Mouse (Mus musculus) cerebellum, adult 11 months (tissue): Measurements from ENCODE around the gene Mtg1.
A peak's percentile ranks its signal among the peaks of the same experiment; 100 is the strongest.

Experiments used
- DNase-seq: peaks from one replicate; pipeline ENCODE4 v3.0.0; 2022

Mtg1 gene

DNA sequence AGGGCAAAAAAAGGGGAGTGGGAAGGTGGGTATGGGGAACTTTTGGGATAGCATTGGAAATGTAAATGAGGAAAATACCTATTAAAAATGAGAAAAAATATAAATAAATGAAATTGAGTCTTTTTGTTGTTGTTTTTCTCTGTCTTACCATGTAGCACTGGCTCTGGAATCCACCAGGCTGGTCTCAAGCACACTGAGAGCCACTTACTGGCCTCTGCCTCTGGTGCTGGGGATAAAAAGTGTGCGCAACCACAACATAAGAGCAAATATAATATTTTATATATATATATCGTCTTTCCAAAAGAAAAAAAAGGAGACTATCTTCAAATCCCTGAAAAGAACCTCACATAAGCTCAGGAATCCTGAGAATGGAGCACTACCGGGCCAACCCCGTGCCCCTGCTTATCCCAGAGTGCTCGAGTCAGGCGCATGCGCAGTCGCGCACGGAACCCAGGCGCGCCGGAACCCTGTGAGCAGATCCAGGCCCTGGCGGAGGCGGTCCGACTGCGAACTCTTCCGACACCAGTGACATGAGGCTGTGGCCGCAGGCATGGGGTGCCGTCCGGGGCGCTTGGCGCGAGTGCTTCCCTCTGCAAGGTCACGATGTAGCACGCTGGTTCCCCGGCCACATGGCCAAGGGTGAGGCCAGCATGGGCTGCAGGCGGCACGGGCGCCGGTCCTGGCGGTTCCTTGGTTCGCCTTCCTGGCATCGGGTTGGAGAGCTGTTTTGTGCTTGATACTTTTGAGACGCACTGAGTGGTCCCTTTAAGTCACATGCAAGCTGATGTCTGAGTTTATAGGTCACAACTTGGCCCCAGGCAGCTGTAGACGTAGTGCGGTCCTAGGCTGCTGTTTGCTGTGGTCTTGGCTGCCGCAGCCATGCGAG is at the start of gene Mtg1:
Mtg1 (plus strand) TSS at position 430 of the 886 bp plus-strand sequence.
- DNase-seq: peak; percentile 97

DNA sequence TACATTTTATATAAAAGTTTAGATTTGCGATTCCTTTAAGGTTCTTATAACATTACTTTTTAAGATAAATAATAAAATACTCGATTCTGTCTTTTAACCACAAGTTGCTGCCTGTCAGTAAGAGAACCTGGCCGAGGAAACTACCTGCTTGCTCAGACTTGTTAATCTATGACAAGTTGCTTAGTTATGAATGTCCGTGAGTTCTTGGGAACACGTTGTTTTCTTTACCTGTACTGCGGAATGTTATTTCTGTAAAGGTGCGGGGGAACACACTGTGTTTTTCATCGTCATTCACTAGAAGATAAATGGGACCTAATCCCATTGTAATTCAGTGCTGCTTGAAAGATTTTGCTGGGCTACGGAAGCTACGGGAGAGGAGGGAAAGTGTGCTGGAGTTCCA is 46.8 kb upstream of the Mtg1 start:
- DNase-seq: no peak

DNA sequence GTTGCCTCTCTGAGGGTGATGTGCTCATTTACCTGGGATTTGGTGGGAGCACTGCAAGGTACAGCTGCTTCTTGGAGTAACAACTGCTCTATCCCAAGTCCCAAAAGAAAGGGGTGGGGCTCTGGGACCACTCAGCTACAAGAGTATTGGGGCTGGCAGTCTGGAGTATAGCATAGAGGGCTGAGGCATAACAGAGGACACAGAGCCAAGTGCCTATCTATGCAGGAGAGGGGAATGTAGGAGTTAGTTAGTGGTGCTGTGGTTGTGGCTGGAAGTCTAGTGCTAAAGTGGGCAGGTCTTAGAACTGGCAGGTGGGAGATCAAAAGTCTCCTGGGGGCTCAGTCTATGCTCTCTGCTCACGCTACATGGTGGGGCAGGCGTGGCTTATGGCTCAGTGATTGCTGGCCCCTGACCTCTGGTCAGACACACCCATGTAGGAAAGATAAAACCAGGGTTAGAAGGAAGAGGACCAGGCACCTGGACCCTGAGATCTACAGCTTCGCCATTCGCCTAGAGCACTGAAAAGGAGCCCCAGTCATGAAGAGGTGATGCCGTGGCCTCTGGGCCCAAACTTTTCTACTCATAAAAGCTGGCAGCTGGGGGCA is 44.3 kb upstream of the Mtg1 start, which contains the start of gene Prap1:
Prap1 (plus strand) TSS at position 472 of the 605 bp plus-strand sequence.
- no peak for DNase-seq

DNA sequence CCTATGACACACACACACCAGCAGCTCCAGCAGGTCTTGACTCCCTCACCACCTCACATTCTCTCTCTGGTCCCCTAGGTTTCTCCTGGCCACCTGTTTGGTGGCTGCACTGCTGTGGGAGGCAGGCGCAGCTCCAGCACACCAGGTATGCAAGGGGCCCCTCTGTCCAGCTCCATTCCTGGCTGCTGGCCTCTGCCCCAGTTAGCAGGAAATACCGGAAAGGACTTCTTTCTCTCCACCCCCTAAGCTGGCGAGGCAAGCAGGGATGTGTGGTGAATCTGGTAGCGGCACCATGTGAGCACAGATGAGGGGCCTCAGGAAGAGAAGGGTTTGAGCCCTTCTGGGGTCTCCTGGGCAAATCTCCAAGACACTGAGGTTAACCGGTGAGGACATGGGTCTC is 42.4 kb upstream of the Mtg1 start:
- no peak for DNase-seq

DNA sequence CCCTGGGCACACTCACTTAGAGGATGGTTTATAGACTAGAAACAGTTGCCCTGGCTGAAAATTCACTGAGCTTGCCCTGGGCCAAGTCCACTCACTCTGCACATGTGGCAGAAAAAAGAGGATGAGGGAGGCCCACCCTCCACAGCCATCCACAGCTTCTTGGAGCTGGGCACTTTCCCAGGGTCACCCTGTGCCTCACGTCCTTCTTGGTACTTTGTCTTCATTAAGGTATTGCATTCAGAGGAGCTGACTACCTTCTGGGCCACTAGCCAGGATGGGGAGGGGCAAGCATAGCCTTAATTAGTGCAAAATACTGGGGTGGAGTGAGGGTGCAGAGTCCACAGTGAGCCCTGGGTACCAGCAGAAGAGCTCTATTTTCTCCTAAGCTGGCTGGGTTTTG is 41.8 kb upstream of the Mtg1 start:
- no peak for DNase-seq

DNA sequence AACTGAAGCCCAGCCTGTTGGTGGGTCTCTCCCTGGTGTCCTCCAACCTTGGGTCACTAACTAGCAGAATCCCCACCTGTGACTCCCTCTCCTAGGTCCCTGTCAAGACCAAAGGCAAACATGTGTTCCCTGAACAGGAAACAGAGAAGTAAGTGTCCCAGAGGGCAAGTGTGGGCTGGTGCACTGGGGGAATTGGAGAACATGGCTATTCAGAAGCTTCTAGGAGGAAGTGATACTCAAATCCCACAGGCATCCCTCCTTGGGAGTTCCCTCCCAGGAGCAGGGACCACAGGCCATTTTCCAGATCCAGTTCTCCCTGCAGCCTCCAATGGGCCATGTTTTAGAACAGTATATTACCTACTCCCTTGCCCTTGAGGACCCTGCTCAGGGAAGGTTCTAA is 41.3 kb upstream of the Mtg1 start:
- DNase-seq: no peak

DNA sequence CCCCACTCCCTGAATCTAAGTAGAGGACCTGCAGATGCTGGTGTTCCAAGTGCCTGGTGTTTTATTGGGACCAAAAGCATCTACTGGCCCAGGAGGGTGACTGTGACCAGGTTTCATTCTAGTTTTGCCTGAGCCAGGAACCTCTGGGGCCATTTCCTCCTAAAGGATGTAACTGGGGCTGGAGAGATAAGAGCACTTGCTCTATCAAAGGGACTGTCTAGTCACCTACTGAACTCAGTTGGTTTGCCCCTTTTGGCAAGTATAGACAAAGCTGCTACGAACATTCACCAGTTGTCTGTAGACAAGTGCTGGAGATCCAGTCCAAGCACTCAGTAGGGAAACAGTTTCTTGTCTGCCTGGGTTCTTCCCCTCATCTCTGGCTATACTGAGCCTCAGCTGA is 38.9 kb upstream of the Mtg1 start:
- DNase-seq: no peak

DNA sequence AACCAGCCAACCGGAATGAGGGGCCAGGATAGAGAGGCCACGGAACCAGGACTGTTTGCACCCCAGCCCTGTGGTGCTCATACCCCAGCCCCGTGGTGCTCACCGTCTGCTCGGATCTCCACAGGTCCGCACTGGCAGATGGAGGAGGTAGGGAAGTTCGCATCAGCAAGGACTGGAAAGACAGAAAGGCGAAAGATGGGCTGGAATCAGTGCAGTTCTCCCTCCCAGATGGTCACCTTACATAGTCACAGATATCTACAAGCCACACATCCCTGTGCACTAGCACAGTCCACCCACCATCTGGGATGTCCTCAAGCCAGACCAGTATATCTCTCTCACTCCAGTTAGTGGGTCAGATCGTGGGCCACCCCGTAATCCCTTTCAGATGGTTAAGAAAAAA is 35.9 kb upstream of the Mtg1 start:
- DNase-seq: peak; percentile 29

DNA sequence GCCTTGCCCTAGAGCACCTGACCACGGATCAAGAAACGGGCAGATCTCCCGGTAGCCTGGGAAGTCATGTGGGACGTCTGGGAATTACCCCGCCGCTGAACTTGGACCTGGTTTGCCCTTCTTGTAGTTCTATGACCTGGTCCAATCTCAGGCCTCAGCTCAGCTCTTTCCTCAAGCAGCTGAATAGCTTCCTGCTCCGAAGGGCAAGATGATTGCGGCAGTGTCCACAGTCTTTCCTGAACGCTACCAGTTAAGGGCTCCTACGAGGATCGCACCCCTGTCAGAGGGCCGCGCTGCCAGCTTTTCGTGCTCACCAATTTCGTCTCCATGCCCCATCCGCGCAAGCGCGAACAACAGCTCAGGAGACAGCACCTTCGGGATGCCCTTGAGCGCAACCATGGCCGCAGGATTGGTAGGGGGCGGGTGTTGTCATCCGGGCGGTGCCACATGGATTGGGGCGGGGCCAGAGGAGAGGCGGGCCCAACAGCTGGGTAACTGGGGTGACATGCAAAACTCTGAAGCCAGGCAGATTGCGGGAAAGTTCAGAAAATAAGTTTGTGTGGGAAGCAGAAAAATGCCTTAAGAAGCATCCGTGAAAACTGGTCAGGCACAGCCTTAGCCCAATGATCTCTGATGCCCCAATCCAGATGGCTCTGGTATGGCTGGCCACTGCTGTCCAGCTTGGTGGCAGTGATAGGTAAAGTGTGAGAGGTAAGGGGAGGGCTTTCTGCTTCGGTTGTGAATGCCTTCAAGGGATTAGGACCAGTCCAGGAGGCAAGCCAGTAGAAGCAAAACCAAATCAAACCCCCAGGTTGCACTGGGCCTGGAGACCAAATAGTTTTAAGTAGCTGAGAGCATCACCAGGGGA is 35.1 kb upstream of the Mtg1 start, which contains the start of gene Fuom:
Fuom (minus strand) TSS at position 449 of the 868 bp plus-strand sequence.
- peak; percentile 82 for DNase-seq

DNA sequence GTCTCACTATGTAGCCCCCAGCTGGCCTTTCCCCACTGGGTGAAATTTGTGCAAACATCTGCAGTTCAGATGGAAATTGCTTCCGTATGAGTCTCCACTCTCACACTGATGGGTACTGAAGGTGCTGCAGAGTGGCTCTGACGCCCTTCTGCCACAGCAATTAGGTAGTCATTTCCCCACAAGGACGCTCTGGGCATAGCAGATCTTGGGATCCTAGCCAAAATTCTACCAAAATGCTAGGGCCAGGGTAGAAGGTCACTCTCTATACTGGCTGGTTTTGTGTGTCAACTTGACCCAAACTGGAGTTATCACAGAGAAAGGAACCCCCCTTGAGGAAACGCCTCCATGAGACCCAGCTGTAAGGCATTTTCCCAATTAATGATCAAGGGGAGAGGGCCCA is 33.4 kb upstream of the Mtg1 start:
- DNase-seq: no peak

DNA sequence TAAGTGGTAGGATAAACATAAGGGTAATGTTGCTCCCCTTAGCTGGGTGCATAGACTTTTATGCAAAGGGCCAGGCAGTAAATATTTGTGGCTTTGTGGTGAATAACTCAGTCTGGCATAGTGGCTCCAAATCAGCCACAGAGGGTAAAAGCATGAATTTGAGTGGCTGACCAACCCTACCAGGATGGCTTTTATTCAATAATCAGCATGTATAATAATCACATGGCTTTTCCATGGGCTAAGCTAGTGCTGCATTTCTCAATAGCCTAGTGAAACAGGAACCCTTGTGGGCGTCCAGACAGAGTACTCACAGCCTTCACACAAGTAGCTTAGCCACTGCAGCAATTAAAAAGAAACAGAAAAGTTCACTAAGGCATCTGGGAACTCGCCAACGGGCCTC is 25.4 kb upstream of the Mtg1 start:
- no peak for DNase-seq

DNA sequence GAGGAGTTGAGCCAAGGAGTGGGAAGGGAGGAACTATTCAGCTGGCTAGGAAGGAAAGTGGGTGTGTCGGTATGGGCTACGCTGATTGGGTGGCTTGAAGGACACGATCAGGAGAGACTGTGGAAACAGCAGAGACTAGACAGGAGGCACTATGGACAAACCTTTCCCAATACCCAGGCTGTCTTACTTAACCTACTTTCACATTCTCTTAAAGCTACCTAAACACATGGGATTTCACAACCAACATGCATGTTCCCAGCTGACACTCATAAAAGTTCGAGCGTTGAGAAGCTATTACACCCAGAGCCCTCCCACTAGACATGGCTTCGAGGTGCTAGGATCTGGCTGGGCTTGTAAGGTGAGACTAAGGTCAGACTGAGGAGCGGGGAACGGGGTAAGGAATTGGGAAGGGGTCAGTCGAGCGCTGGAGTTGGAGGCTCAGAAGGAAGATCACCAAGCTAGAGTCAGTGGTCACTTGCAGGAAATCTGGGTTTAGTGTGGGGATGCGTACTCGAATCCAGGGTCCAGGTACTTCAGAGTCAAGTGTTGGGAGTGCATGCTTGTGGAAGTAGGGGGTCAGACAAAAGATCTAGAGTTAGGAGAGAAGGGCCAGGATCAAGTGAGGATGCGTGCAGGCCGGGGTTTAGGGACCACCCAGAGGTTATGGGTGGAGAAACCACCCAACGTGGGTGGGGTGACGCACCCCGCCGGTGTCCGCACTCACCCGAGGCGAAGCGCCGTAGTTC is 21.6 kb upstream of the Mtg1 start, which contains the start of gene Paox:
Paox (plus strand) TSS at position 217 of the 746 bp plus-strand sequence.
- DNase-seq: peak; percentile 28

DNA sequence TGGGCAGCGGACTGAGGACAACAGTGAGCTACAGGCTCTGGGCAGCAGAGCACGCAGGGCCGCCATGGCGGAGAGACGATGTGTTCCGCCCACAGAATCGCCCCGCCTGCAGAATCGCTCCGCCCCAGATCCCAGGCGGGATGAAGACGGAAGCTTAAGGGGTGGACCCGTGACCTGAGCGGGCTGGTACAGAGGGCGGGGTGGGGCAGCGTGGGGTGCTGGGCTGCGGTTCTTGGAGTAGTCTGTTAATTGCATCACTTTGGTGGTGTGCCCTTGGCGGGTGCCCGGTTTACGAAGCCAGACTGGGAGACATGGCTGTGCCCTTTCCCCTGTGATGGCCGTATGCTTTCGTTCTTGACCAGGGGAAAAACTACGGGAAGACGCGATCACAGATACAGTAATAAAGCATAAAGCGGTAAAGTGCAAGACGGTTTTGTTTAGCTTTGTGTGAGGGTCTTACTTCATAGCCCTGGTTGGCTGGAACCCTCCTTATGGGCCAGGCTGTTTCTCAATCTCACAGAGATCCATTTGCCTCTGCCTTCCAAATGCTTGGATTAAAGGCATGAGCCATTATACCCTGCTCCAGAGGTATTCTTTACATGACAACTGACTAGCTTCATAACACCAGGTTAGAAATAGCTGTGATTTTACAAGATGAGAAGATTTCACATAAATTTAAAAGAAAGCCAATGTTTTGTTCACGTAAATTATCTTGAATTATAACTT is 20.9 kb upstream of the Mtg1 start, which contains the start of gene Echs1:
Echs1 (minus strand) TSS at position 148 of the 726 bp plus-strand sequence.
- peak; percentile 81 for DNase-seq

DNA sequence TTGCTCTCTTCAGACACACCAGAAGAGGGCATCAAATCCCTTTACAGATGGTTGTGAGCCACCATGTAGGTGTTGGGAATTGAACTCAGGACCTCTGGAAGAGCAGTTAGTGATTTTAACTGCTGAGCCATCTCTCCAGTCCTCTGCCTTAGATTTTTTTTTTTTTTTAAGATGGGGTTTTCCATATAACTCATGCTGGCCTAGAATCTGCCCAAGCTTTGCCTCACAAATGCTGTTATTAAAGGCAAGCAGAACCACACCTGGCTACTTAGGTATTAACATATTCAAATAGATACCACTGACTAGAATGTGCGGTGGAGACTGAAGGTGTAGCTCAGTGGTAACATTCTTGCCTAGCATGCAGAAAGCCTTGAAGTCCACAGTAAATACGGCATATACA is 16.9 kb upstream of the Mtg1 start:
- DNase-seq: no peak

DNA sequence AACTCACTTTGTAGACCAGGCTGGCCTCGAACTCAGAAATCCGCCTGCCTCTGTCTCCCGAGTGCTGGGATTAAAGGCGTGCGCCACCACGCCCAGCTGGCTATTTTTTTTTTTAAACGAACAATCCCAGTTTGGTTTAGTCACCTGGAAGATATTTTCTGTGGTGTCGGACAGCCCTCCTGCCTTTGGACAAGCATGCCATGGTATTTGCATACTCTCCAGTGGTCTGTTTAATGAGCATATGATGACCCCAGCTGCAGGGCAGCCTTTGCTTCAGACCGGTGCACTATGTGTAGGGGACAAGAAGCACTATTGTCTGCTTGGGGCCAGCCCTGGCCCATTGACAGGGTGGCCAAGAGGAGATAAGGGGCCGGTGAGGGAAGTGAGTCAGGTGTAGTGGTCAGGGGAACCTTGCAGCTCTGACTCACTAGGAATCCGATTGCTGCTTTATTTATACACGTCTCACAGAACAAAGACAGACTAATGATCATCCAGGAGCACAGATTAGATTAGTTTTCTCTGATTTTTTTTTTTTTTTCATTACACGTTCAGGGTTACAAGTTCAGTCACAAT is 15.9 kb upstream of the Mtg1 start:
- DNase-seq: no peak

DNA sequence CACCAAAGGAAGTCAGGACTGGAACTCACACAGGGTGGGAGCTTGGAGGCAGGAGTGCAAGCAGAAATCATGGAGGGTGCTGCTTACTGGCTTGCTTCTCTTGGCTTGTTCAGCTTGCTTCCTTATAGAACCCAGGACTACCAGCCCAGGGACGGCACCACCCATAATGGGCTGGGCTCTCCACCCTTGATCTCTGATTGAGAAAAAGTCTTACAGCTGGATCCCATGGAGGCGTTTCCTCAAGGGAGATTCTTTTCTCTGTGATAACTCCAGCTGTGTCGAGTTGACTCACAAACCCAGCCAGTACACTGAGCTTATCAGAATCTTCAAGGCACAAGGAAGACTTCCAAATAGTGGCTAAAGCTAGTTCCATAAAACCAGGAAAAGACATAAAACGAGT is 14.6 kb upstream of the Mtg1 start:
- no peak for DNase-seq

DNA sequence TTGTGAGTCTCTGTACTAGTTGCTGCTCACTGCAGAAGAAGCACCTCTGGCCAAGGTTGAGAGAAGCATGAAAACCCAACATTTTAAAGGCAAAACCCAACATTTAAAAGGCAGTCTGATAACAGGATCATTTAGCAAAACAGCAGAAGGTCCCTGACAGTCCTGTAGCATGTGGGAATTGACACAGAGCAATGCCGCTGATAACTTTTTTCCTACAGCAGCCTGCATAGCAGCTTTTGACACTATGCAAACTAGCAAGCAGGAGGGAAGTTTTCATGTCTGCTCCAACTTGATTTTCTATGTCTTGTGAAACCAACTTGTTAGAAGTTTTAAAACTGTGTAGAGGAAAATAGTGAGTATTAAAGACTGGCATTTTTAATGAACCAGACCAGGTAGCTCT is 13.0 kb upstream of the Mtg1 start:
- no peak for DNase-seq

DNA sequence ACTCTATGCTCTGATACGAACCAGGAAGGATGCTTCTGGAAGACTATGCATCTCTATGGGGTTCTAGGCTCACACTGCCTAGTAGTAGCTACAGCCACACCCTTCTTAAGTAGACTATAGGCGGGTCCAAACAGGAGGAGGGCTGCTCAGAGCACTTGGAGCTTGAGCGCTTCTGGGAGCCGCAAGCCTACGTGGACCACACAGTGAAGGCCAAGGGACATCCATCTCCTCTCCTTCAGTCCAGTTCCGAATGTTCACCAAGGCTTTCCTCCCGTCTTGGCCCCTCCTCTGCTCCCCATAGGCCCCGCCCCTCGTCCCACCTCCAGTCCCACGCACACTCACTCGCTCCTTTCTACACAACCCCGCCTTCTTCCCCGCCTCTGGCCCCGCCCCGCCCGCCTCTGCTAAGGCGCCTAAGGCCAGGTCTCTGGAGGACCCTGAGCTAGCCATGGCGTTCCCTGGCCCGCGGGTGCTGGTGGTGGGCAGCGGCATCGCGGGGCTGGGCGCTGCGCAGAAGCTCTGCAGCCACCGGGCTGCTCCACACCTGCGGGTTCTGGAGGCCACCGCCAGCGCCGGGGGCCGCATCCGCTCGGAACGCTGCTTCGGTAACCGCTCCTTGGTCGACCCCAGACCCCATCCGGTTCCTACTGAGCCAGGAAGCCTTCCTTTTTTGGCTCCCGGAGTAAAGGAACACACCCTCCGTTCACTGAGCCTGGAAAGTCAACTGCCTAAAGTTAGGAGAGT is 11.9 kb upstream of the Mtg1 start:
- peak; percentile 92 for DNase-seq

DNA sequence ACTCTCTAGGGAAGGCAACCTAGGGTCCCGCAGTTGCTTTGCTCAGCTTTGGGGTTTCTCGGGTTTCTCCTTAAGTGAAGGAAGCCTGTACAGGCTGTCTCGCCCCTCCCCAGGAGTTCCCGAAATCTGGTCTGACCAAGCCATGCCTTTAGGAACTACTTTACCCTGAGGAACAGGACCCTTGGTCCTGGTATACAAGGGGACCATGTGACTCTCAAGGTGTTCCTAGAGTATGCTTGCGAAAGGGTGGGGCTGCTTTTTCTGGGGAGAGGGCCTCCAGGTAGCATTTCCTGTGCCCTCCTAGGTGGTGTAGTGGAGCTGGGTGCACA is 11.4 kb upstream of the Mtg1 start:
- DNase-seq: no peak

DNA sequence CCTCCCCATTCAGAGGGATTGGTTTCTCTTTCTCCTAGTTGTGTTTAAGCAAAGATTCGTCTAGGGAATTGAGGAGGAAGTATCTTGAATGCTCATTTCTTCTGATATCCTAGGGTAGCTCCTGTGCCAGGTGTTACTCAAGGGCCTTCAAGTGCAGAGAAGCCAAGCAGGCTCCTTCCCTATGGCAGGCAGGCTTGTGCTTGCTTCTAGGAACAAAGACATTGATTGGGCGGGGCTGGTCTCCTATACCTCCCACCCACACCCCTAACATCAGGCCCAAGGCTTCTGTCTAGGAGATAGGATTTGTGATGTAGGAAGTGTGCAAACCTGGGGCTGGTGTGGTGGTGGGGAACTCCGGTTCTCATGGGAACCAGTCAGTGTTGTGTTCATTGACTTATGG is 10.4 kb upstream of the Mtg1 start:
- no peak for DNase-seq

DNA sequence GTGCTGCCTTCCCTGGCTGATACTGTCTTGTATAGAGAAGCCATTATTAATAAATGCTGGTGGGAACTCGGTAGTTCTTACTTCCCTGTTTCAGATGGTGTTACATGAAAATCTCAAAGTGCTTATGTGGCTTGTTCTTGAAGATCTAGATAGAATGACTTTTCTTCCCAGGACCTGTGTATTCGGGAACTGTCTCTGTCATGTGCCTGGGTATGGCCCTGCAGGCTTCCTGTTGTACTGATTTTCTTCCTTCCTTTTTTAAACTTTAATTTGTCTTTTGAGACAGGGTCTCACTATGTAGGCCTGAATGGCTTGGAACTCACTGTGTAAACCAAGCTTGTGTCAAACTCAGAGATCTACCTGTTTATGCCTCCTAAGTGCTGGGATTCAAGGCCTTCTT is 9.5 kb upstream of the Mtg1 start:
- no peak for DNase-seq
